Mouse (Mus musculus) liver, postnatal 0 days (tissue): Measurements from ENCODE around the gene Osbpl2. TPM values are rescaled to one million over a fixed set of nuclear protein-coding genes. Genes with fewer than 3 reads are reported as not detected.

Experiments used
- ATAC-seq: fragments of 200-750 bp; cut with Nextera tagmentation; 2 replicates; pipeline ENCODE4 v1.8.0; 2017; ENCODE audit warnings: mild to moderate bottlenecking, moderate library complexity
- DNase-seq: peaks from one replicate; pipeline ENCODE4 v3.0.0-alpha.2; 2016
- H3K27ac ChIP-seq: fragments of 300-500 bp; sonication (generic); 2 replicates; pipeline ENCODE4 v1.5.1; 2014; ENCODE audit warnings: antibody characterized with exemption, moderate library complexity, mild to moderate bottlenecking, low read depth
- H3K27me3 ChIP-seq: fragments of 300-500 bp; sonication (generic); 2 replicates; pipeline ENCODE4 v1.6.1; 2014; ENCODE audit warnings: low read length, control low read depth, mixed read lengths; ENCODE audit not compliant: insufficient read depth
- H3K36me3 ChIP-seq: fragments of 300-500 bp; sonication (generic); replicated peaks from 2 replicates; pipeline ENCODE4 v1.6.1; 2014; ENCODE audit warnings: mild to moderate bottlenecking, control low read depth, low read length, moderate library complexity, mixed read lengths; ENCODE audit not compliant: insufficient read depth
- H3K4me1 ChIP-seq: fragments of 300-500 bp; sonication (generic); 2 replicates; pipeline ENCODE4 v1.6.1; 2014; ENCODE audit warnings: antibody characterized with exemption, mild to moderate bottlenecking, control low read depth; ENCODE audit not compliant: insufficient read depth
- H3K4me2 ChIP-seq: fragments of 300-500 bp; sonication (generic); 2 replicates; pipeline ENCODE4 v1.6.1; 2014; ENCODE audit warnings: low read depth, mild to moderate bottlenecking, low read length, moderate library complexity, mixed read lengths
- H3K4me3 ChIP-seq: fragments of 300-500 bp; sonication (generic); 2 replicates; pipeline ENCODE4 v1.5.1; 2014; ENCODE audit warnings: low read depth, low read length
- H3K9ac ChIP-seq: fragments of 300-500 bp; sonication (generic); replicated peaks from 2 replicates; pipeline ENCODE4 v1.6.1; 2014; ENCODE audit warnings: mild to moderate bottlenecking, moderate library complexity
- H3K9me3 ChIP-seq: fragments of 300-500 bp; sonication (generic); 2 replicates; pipeline ENCODE4 v1.6.1; 2016; ENCODE audit warnings: mild to moderate bottlenecking, control low read depth, low read length, mixed read lengths
- CTCF ChIP-seq: sonication (generic); IDR thresholded peaks from 2 replicates; pipeline ENCODE4 v1.5.1; 2016; ENCODE audit warnings: antibody characterized with exemption, low read depth
- EP300 ChIP-seq: IDR thresholded peaks from 2 replicates; pipeline ENCODE4 v1.6.1; 2016; ENCODE audit warnings: antibody characterized with exemption, low read depth, mild to moderate bottlenecking
- WGBS: fragments of 180-500 bp; shearing (Covaris S2); extraction: QIAGEN DNeasy Blood & Tissue Kit; methylation state at CpG from one replicate; pipeline ENCODE4 v1.1.7; 2014; ENCODE audit not compliant: insufficient replicate concordance; 5-methylcytosine and 5-hydroxymethylcytosine counted together
- polyA plus RNA-seq: library from polyadenylated mRNA; unstranded; fragments of >200 nt; fragmentation: Nextera tagmentation; extraction: Ambion mirVana; gene quantifications from 2 replicates; pipeline ENCODE4 v1.2.1, GENCODE M21; 2015

The Osbpl2 gene
- polyA plus RNA-seq, 1 experiment from 2014 or later, result 10.5 TPM

- 81% methylated on average over 3 of the region's 3 CpGs for WGBS
- TF ChIP-seq CTCF (no peak), EP300 (no peak)
- no peaks in the 10 kb centered on the region for H3K4me1 ChIP-seq
- H3K4me3 ChIP-seq, result no peak overlapping the region
- no peak overlapping the region for H3K4me2 ChIP-seq
- no peaks in the 10 kb centered on the region for H3K27me3 ChIP-seq
- H3K36me3 ChIP-seq, result peaks cover 16% of the 10 kb centered on the region; the same call in 1 of the 2 replicates
- no peak for ATAC-seq
- H3K9ac ChIP-seq, result no peak overlapping the region
- no peaks in the 10 kb centered on the region for H3K9me3 ChIP-seq
- H3K27ac ChIP-seq, result no peak overlapping the region
- no peak for DNase-seq
These were observed 41.5 kb upstream of the Osbpl2 start for GRCm38 (mm10) chr2:180077622-180078021.

GRCm38 (mm10) chr2:180080680-180081079 lies 38.4 kb upstream of the Osbpl2 start:
- peaks cover 15% of the 10 kb centered on the region; the same call in 1 of the 2 replicates for H3K36me3 ChIP-seq
- H3K27ac ChIP-seq, result no peak overlapping the region
- no peaks in the 10 kb centered on the region for H3K4me1 ChIP-seq
- ATAC-seq (no peak), DNase-seq (no peak)
- no peak overlapping the region for H3K4me3 ChIP-seq
- H3K27me3 ChIP-seq, result no peaks in the 10 kb centered on the region
- TF ChIP-seq EP300 (no peak), CTCF (no peak)
- H3K9me3 ChIP-seq, result no peaks in the 10 kb centered on the region
- no peak overlapping the region for H3K4me2 ChIP-seq
- 79% methylated on average over 8 of the region's 8 CpGs for WGBS
- H3K9ac ChIP-seq, result no peak overlapping the region

GRCm38 (mm10) chr2:180083063-180083462 lies 36.0 kb upstream of the Osbpl2 start:
- no peak overlapping the region for H3K27ac ChIP-seq
- TF ChIP-seq EP300 (no peak), CTCF (no peak)
- H3K9ac ChIP-seq, result no peak overlapping the region
- DNase-seq (no peak), ATAC-seq (no peak)
- no peak overlapping the region for H3K4me2 ChIP-seq
- no peak overlapping the region for H3K4me3 ChIP-seq
- no peaks in the 10 kb centered on the region for H3K9me3 ChIP-seq
- H3K36me3 ChIP-seq, result peaks cover 15% of the 10 kb centered on the region; the same call in 1 of the 2 replicates
- no peaks in the 10 kb centered on the region for H3K27me3 ChIP-seq
- no peaks in the 10 kb centered on the region for H3K4me1 ChIP-seq
- 83% methylated on average over 10 of the region's 10 CpGs for WGBS

- ATAC-seq, result no peak
- no peak overlapping the region for H3K27ac ChIP-seq
- 47% methylated on average over 3 of the region's 3 CpGs for WGBS
- H3K9ac ChIP-seq, result no peak overlapping the region
- H3K9me3 ChIP-seq, result no peaks in the 10 kb centered on the region
- no peak for DNase-seq
- H3K4me2 ChIP-seq, result no peak overlapping the region
- H3K4me3 ChIP-seq, result no peak overlapping the region
- no peak for TF ChIP-seq EP300
- no peak for TF ChIP-seq CTCF
- peaks cover 12% of the 10 kb centered on the region; the same call in 1 of the 2 replicates for H3K36me3 ChIP-seq
- no peaks in the 10 kb centered on the region for H3K4me1 ChIP-seq
- H3K27me3 ChIP-seq, result no peaks in the 10 kb centered on the region
These were observed 34.5 kb upstream of the Osbpl2 start for GRCm38 (mm10) chr2:180084565-180084964.

GRCm38 (mm10) chr2:180085926-180086636 lies 33.0 kb upstream of the Osbpl2 start:
- Histone ChIP-seq H3K4me3 (no peak overlapping the region), H3K9me3 (no peaks in the 10 kb centered on the region), H3K27ac (no peak overlapping the region), H3K9ac (no peak overlapping the region), H3K36me3 (peaks cover 11% of the 10 kb centered on the region; the same call in 1 of the 2 replicates), H3K4me2 (no peak overlapping the region), H3K27me3 (no peaks in the 10 kb centered on the region), H3K4me1 (no peaks in the 10 kb centered on the region)
- WGBS, result 86% methylated on average over 16 of the region's 16 CpGs
- DNase-seq, result no peak
- no peak for ATAC-seq
- TF ChIP-seq CTCF (no peak), EP300 (no peak)

- TF ChIP-seq CTCF, result no peak
- no peak for TF ChIP-seq EP300
These were observed 32.5 kb upstream of the Osbpl2 start for GRCm38 (mm10) chr2:180086637-180087027.

More at GRCm38 (mm10) chr2:180086637-180087027, 32.5 kb upstream of the Osbpl2 start:
- Histone ChIP-seq H3K4me3 (no peak overlapping the region), H3K9ac (no peak overlapping the region), H3K36me3 (peaks cover 9% of the 10 kb centered on the region; the same call in 1 of the 2 replicates), H3K27ac (no peak overlapping the region), H3K9me3 (no peaks in the 10 kb centered on the region), H3K27me3 (no peaks in the 10 kb centered on the region), H3K4me2 (no peak overlapping the region), H3K4me1 (no peaks in the 10 kb centered on the region)
- no peak for DNase-seq
- no peak for ATAC-seq
- 73% methylated on average over 5 of the region's 5 CpGs for WGBS
